Mouse (Mus musculus): Measurements from ENCODE around the gene Csk.

Csk gene

DNA sequence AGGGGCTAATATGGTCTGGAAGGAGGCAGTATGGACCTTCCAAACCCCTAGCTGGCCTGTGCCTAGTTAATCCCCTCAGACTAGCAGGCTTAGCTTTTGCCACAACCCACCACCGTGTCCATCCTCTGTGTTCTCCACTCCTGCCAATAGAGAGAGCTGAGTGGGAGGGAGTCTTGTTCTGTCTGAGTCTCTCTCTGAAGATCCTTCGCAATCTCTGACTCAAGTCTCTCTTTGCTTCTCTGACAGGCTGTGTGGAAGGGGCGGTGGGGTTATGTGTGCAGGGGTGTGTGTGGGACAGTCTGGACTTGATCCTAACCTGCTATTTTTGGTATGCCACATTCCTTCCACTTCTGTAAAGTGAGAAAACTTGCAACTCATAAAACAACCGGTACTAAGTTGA is 48.6 kb downstream of the Csk start:
- no peak for DNase-seq (ENCODE audit: low read depth, low spot score)

DNA sequence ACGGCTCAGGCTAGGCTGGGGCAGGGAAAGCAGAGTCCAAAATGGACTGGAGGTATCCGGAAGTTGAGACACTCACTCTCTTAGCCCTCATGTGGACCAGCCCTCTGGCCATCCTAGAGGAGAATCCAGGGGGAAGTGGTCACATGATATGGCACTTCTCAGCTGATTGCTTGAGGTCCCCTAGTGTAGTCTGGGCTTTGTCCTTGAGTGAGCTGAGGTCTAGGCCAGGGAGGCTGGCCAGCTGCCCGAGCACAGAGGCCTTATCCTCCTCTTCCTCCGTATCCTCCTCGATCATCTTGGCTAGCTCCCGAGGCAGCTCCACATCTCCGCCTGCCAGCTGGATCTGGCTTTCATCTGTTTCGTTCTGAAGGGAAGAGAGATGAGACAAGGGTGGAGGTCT is 51.3 kb downstream of the Csk start:
- no peak for DNase-seq (ENCODE audit: low read depth, low spot score)

DNA sequence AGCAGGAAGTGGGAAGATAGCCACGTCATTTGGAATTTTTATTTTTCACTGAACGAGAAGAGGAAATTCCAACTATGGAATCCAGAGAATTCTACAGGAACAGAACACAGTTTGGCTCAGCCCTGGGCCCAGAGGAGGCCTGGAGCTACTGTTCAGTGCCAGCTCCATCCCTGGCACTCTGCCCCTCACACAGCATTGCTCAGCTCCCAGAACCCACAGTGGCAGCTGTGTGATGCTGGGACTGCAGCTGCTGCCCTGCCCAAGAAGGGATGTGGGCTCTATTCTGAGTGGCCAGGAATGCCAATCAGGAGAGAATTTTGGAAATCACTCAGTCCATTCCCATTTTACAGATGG is 52.1 kb downstream of the Csk start:
- DNase-seq (ENCODE audit: low read depth, low spot score) = no peak

DNA sequence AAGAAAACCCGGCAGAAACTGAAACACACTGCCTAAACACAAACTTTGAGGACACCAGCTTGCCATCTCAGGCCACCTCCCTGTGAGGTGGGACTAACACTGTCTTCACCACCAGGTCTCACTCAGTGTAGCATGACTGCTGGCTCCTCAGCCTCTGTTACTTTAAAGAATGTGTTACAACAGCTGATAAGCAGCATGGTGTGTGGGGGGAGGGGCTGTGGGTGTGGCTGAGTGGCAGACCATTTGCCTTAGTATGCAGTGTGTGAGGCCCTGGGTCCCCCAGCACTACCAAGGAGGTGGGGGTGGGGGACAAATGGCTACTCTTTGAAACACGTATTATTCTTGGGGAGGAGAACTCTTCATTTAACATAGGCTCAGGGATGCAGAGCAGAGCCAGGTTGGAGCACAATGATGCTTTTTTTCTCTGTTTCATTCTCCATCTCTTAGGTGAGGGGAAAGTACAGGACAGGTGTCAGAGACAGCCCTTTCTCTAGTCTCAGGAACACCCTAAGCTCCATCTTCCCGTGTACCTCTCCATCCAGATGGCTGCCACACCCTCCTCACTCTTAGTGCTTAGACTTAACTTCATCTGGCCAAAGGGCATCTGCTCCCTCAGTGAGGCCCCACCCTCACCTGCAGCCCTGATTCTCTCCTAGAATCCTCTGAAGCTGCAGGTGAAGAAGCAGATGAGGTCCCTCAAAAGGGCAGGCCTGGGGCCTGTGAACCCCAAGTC is 52.6 kb downstream of the Csk start:
- no peak for DNase-seq (ENCODE audit: low read depth, low spot score)

DNA sequence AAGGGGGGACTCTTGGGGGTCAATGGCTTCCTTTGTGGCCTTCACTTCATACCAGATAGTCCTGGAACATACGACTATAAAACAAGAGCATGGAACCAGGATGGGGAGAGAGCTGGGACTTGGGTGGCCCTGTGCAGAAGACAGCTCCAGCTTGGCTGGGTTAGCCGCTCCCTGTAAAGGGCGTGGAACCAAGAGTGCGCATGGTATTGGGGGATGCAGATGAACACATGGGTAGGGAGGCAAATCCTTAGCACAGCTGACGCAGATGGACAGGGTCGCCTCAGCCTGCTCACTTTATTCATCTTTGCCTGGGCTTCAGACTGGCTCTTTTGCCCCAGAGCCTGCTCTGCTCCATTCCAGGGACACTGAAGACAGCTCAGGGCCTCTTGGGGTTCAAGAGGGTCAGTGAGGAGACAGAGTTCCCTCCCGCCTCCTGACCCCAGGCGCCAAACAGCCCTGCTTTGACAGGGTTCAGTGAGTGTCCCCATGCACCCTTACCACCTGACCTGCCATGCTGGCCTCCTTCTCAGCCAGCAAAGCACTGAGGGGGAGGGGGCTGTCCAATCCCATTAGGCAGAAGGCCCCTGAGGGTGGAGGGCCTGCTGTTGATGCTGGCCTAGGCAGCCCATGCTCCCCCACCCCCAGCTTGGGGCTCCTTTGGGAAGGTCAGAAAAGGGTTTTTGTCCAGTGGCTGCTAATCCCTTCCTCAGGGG is 54.4 kb downstream of the Csk start:
- no peak for DNase-seq (ENCODE audit: low read depth, low spot score)

DNA sequence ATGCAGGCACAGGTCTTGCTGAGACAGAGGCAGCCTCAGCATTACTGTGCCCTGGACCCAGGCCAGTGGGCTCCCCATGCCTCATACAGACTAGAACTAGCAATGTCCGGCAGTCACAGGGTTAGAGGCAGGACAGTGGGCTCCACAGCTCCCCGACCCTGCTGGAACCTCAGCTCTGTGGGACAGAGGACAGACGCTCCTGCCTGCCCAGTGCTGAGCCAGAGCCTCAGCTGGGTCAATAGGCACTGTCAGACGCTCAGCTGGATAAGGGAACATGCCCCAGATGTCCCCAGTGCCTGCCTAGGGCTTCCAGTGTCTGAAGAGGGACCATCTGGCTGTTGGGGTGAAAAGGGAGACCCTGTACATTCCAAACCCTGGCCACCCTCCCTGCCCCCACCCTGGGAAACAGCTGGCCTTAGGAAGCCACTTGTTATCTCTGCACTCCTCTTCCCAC is 55.5 kb downstream of the Csk start:
- DNase-seq (ENCODE audit: low read depth, low spot score) = no peak

DNA sequence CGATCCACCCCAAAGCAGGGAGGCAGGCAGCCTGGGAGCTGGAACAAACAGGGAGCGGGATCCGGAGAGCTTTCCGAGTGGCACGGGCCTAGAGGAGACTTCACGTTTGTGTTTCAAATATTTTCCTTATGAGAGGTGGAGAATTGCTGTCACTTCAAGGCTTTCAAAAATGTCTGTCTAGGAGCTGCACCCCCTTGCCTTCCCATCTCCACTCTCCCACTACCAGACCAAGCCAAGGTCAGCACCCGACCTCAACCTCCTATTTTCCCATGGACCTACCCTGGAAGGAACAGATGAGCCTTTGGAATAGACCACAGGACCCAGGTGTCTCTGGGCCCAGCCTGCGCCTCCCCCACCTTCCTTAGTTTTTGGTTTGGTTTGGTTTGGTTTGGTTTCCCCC is 56.2 kb downstream of the Csk start:
- no peak for DNase-seq (ENCODE audit: low read depth, low spot score)

DNA sequence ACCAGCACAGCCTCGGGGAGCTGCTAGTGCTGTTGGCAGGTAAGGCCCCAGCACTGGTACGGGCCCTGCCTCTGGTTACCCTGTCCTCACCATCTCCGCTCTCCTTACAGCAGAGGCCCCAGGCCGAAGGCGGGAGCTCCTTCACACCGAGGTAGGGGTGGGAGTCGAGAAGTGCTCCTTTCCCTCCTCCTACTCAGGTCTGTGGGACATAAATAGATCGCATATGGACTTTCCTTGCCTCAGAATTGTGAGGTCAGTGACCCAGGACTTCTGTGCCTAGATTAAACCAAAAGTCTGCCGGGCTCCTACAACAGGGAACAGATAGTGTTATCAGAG is 59.3 kb downstream of the Csk start:
- no peak for DNase-seq (ENCODE audit: low read depth, low spot score)

DNA sequence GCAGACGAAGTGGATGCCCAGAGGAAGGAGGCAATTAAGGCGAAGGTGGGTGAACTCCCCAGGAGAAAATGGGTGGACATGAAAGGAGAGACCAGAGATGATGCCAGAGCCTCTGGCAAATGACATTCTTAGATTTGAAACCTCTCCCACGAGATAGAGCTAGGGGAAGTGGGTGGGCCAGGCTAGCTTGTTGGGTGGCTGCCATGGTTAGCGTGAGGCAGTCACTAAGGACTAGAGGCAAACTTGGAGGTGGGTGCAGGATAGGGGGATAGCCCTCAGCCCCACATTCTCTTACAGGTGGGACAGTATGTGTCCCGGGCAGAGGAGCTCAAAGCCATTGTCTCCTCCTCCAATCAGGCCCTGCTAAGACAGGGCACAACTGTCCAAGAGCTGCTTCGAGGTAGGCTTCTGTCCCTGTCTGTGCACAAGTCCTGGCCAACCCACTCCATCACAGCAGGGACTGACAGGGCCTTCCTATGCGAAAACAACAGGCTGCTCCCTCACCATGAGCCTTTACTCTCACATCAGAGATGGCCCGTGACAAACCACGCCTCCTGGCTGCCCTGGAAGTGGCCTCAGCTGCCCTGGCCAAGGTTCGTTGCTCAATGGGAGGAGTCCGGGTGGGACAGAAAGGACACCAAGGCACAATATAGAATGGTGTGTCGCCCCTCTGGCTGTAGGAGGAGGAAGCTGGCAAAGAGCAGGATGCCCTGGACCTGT is 59.8 kb downstream of the Csk start:
- DNase-seq (ENCODE audit: low read depth, low spot score) = no peak

DNA sequence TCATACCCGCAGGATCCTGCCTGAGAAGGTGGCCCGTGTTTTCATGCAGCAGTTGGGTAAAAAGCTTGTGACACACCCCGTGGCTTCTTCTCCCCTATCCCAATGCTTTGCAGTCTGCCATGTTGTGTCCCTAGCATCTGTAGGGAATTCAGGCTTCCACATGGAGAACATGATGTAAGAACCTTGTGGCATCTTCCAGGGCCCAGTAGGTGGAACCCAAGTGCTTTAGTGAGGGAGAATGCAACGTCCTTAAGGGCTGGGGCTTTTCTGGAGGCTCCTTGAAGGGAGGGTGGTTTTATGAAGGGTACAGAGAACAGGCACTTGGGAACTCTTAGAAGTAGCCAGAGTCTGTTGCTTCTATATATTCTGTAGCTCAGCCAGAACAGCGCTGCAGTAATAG is 62.7 kb downstream of the Csk start:
- DNase-seq (ENCODE audit: low read depth, low spot score) = peak; percentile 23

DNA sequence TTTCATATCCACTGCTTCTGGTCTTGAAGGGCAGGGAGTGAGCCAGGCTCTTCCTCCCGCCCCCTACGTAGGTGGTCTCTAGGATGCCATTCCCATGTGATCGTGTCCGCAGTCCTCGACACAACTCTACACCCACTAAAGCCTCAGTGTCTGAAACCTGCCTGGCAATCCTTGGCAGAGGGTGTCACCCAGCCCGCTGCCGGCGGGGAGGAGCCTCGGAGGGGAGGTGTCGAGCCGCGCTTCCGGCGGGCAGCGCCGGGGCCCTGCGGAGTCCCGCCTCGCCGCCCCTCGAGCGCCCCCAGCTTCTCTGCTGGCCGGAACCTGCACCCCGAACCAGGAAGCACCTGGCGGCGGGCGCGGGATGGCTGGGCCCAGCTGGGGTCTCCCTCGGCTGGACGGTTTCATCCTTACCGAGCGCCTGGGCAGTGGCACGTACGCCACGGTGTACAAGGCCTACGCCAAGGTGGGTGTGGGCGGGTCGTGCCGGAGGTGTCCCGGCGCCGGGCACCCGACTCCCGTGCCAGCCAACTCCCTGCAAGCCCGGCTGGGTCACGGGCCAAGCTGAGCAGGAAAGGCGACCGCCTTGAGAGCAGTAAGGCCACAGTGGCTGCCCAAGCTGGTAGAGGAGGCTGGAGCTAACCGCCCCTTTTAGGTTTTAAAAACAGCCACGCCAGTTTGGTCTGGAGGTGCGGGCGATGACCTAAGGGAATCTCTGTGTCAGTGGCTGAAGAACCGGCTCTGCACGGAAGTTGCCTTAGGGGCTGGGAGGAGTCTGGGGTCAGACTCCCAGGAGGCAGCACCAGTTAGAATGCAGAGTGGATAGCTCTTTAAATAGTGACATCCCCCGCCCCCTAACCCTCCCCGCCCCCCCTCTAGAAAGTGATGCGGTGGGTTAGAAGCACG is 64.0 kb downstream of the Csk start, which contains the start of gene Ulk3:
TSS of gene Ulk3 (plus strand) at position 229 of the 903 bp plus-strand sequence.
- peak; percentile 85 for DNase-seq (ENCODE audit: low read depth, low spot score)

DNA sequence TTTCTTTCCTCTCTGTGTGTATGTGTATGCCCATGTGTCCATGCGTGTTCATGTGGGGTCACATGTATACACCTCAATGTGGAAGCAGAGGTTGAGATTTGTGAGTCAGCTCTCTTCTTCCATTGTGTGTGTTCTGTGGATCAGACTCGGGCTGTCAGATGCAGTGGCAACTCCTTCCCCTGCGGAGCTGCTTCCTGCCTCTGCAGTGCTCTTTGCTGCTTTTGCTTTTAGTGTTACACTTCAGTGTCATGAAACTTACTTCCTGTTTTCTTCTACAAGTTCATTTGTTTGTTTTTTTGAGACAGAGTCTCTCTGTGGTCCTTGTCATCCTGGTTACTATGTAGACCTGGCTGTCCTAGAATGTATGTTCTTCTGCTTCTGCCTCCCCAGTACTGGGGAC is 68.4 kb downstream of the Csk start:
- DNase-seq (ENCODE audit: low read depth, low spot score) = no peak

DNA sequence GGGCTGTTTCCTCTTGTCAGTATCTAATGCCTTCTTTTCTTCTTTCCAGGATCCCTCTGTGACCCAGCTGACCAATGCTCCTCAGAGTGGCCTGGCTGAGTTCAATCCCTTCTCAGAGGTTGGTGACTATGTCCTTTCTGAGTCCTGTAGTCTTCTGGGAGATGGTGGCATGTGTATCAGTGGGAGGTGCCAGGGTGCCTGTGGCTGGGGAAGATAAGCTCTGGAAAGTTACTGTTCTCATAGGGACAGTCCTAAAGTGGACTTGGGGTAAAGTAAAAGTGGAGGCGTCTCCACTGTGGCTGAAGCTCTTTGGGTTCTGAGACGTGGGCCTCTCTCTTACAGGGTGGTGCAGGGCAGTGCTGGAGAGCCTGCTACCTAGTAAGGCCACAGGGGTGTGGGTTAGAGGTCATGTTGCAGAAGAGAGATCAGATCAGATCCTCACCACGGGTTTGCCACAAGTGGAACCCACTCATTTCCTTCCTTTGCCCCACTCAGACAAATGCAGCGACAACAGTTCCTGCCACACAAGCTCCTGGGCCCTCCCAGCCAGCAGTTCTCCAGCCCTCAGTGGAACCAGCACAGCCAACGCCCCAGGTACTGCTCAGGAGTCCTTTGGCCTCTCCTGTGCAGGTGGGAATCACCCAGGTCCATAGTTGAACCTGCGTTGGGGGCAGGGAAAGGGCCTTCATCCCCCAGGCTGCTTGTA is 76.1 kb downstream of the Csk start:
- no peak for DNase-seq (ENCODE audit: low read depth, low spot score)
